Mouse (Mus musculus) thymus, adult 18-20 months (tissue): ENCODE data around the gene Miga2.

Experiments
- DNase-seq, 2 experiments: peaks; one replicate each; pipeline ENCODE4 v3.0.0; 2022; ENCODE audit warnings: mixed read lengths in 2 of 2

The Miga2 gene

GRCm38 (mm10) chr2:30429156-30429555, 65.1 kb downstream of the Miga2 start:
- DNase-seq: no peak
